In genomic region chr13:41129061-41129460, GRCm38 (mm10) we compare ENCODE assay signal across 35 mouse cellular contexts. TPM values are rescaled to one million over a fixed set of nuclear protein-coding genes. Genes with fewer than 3 reads are reported as not detected.
DNase-seq lines count a peak whose midpoint lies in the region; ATAC-seq lines count a peak whose summit lies in the region.
"Had no signal": no experiment of that assay in that cellular context is flagged by ENCODE, and none has a peak within 500 bp of the region (broad histone marks: within the 10 kb centered on the region; RNA-seq: fewer than 3 reads in every experiment).

No protein-coding gene starts in this region.

- no peaks in the 10 kb centered on the region for H3K9me3 ChIP-seq in forebrain, embryonic 13.5 days (replicated peaks)
- H3K9me3 ChIP-seq: kidney, embryonic 15.5 days had no signal

- DNase-seq in left cerebral cortex, adult 18-20 months (ENCODE audit: low spot score in 2 of 2): peak; percentile 13 to 23
- DNase-seq in left cerebral cortex, postnatal 10 days (ENCODE audit: extremely low spot score in 1 of 2, low spot score in 2 of 2): no peak
- DNase-seq in frontal cortex, postnatal 14 days (ENCODE audit: low spot score in 2 of 2): peak; percentile 4 to 8
- peak; percentile 15 to 58 for DNase-seq in left cerebral cortex, postnatal 14 days (ENCODE audit: low spot score in 2 of 2)
- peak; percentile 36 to 54 for DNase-seq in right cerebral cortex, postnatal 36 days (ENCODE audit: low spot score in 2 of 2)
- DNase-seq in ovary, postnatal 36 days (ENCODE audit: low spot score): no peak
- DNase-seq: adrenal gland, adult 2 months; cerebellum, adult 11-12 months; cerebellum, postnatal 14 days; gastrocnemius, adult 2 months; kidney, postnatal 4 days; thymus, adult 2 months had no signal

- H3K4me2 ChIP-seq in forebrain, embryonic 13.5 days: no peak overlapping the region
- H3K4me2 ChIP-seq: kidney, embryonic 15.5 days; midbrain, embryonic 11.5 days had no signal

- no peak overlapping the region for H3K27ac ChIP-seq in forebrain, embryonic 13.5 days
- H3K27ac ChIP-seq: gastrocnemius, adult 2 months; hindbrain, postnatal 0 days; kidney, embryonic 15.5 days; macrophage had no signal

- H3K4me1 ChIP-seq in forebrain, embryonic 13.5 days: no peaks in the 10 kb centered on the region
- H3K4me1 ChIP-seq: kidney, embryonic 15.5 days had no signal

- H3K9ac ChIP-seq in forebrain, embryonic 13.5 days: no peak overlapping the region
- H3K9ac ChIP-seq: kidney, embryonic 15.5 days had no signal

- WGBS in forebrain, embryonic 13.5 days: 87% methylated on average over 8 of the region's 8 CpGs

- no peak overlapping the region for H3K4me3 ChIP-seq in forebrain, embryonic 13.5 days
- H3K4me3 ChIP-seq: gastrocnemius, adult 2 months; kidney, embryonic 15.5 days had no signal

- ATAC-seq in forebrain, embryonic 13.5 days: no peak
- ATAC-seq: forebrain, embryonic 14.5 days; hindbrain, postnatal 0 days; intestine, postnatal 0 days had no signal

- H3K36me3 ChIP-seq in forebrain, embryonic 13.5 days (ENCODE audit: poor library complexity, severe bottlenecking): no peaks in the 10 kb centered on the region
- H3K36me3 ChIP-seq: kidney, embryonic 15.5 days had no signal

- no peaks in the 10 kb centered on the region for H3K27me3 ChIP-seq in forebrain, embryonic 13.5 days
- H3K27me3 ChIP-seq: kidney, embryonic 15.5 days had no signal

- intact Hi-C loops in left cerebral cortex, postnatal 10 days (cut with DNase I): no loop called here
- intact Hi-C loops in left cerebral cortex, postnatal 14 days (cut with DNase I): no loop called here

RNA-seq across cellular contexts. Expression of gene Sycp2l, which starts 15.0 kb away (rescaled TPM):
- under 1 TPM in 1 of 2 experiments, not detected in 1; 0.28 TPM for total RNA-seq in left cerebral cortex, adult 18-20 months (2021)
- total RNA-seq in left cerebral cortex, postnatal 10 days (2021): under 1 TPM in 1 of 2 experiments, not detected in 1; 0.49 TPM
- not detected for total RNA-seq in left cerebral cortex, postnatal 14 days (2021)
- polyA plus RNA-seq in forebrain, embryonic 13.5 days (2015; fragmentation: Nextera tagmentation; extraction: Ambion mirVana): 0.08 TPM in 1 of 2 replicates, not detected in the other
- total RNA-seq: adrenal gland, adult 2 months; adrenal gland, postnatal 4 days; gastrocnemius, adult 2 months; gastrocnemius, postnatal 4 days; hematopoietic stem cell, adult 5-6 weeks; hindbrain, postnatal 0 days; liver, adult 2 months; MEL had no signal
- polyA plus RNA-seq: adrenal gland, adult 2 months; C2C12; embryonic facial prominence, embryonic 11.5 days; heart, embryonic 16.5 days; intestine, postnatal 0 days; kidney, embryonic 15.5 days; limb, embryonic 11.5 days; liver, adult 2 months; liver, embryonic 16.5 days; lung, embryonic 16.5 days; macrophage; midbrain, embryonic 11.5 days; midbrain, postnatal 0 days; neural tube, embryonic 14.5 days; urinary bladder, adult 2 months had no signal

RNA-seq across cellular contexts. Expression of gene Gcm2, which starts 18.2 kb away (rescaled TPM):
- total RNA-seq in left cerebral cortex, adult 18-20 months (2021): not detected
- not detected for total RNA-seq in left cerebral cortex, postnatal 10 days (2021)
- not detected for total RNA-seq in left cerebral cortex, postnatal 14 days (2021)
- polyA plus RNA-seq in forebrain, embryonic 13.5 days (2015; fragmentation: Nextera tagmentation; extraction: Ambion mirVana): not detected in 2 replicates
- total RNA-seq: adrenal gland, adult 2 months; adrenal gland, postnatal 4 days; gastrocnemius, adult 2 months; gastrocnemius, postnatal 4 days; hematopoietic stem cell, adult 5-6 weeks; hindbrain, postnatal 0 days; layer of hippocampus, postnatal 10 days; liver, adult 2 months; MEL; midbrain, postnatal 0 days had no signal
- polyA plus RNA-seq: adrenal gland, adult 2 months; C2C12; embryonic facial prominence, embryonic 11.5 days; forebrain, embryonic 14.5 days; heart, embryonic 16.5 days; hindbrain, postnatal 0 days; intestine, postnatal 0 days; kidney, embryonic 15.5 days; limb, embryonic 11.5 days; liver, adult 2 months; liver, embryonic 16.5 days; lung, embryonic 16.5 days; macrophage; midbrain, embryonic 11.5 days; midbrain, postnatal 0 days; neural tube, embryonic 14.5 days; stomach, embryonic 16.5 days; urinary bladder, adult 2 months had no signal

RNA-seq across cellular contexts. Expression of gene Mak, which starts 49.6 kb away (rescaled TPM):
- total RNA-seq in left cerebral cortex, adult 18-20 months (2021): 1 to 10 TPM; 2.9 to 3.0 TPM
- total RNA-seq in left cerebral cortex, postnatal 10 days (2021): 1 to 10 TPM; 1.2 to 2.1 TPM
- total RNA-seq in left cerebral cortex, postnatal 14 days (2021): 1 to 10 TPM; 1.4 to 2.0 TPM
- 0.74 and 0.81 TPM in 2 replicates for polyA plus RNA-seq in forebrain, embryonic 13.5 days (2015; fragmentation: Nextera tagmentation; extraction: Ambion mirVana)
- total RNA-seq: gastrocnemius, adult 2 months; gastrocnemius, postnatal 4 days; hematopoietic stem cell, adult 5-6 weeks; MEL had no signal
- polyA plus RNA-seq: C2C12; liver, adult 2 months had no signal

Comparison
In these comparisons a context has a peak if more than half of its experiments do, and no peak if none do; other contexts are left out.
1. DNase-seq: peak in left cerebral cortex, adult 18-20 months (2 of 2), frontal cortex, postnatal 14 days (2 of 2), left cerebral cortex, postnatal 14 days (2 of 2) and right cerebral cortex, postnatal 36 days (2 of 2); none in left cerebral cortex, postnatal 10 days (0 of 2) and ovary, postnatal 36 days (single experiment).